Mouse (Mus musculus) embryonic fibroblast, embryonic 13.5 days (primary cell): ENCODE measurements at regions not wholly inside any gene's neighbourhood (a gene's known extent, or its start where the extent isn't known, plus 50 kb on each side); places are given as distances from the start of the nearest gene placed in this dataset.

Experiments used
- H3K27ac ChIP-seq: 2 replicates; pipeline ENCODE4 v1.5.1; 2012; ENCODE audit warnings: low read length, control low read depth, inconsistent platforms; ENCODE audit not compliant: insufficient read depth
- H3K4me1 ChIP-seq: 2 replicates; pipeline ENCODE4 v1.6.1; 2011; ENCODE audit warnings: low read length; ENCODE audit not compliant: control insufficient read depth, insufficient read depth
- H3K4me3 ChIP-seq: 2 replicates; pipeline ENCODE4 v1.5.1; 2011; ENCODE audit warnings: mild to moderate bottlenecking, control low read depth, low read length; ENCODE audit not compliant: insufficient read depth
- CTCF ChIP-seq: IDR thresholded peaks from 2 replicates; pipeline ENCODE4 v1.5.1; 2011; ENCODE audit warnings: mild to moderate bottlenecking, control low read depth, low read length, moderate library complexity, borderline replicate concordance; ENCODE audit not compliant: insufficient read depth
- POLR2A ChIP-seq: IDR thresholded peaks from 2 replicates; pipeline ENCODE4 v1.6.1; 2011; ENCODE audit warnings: low read depth, mild to moderate bottlenecking, control low read depth, low read length, moderate library complexity

DNA sequence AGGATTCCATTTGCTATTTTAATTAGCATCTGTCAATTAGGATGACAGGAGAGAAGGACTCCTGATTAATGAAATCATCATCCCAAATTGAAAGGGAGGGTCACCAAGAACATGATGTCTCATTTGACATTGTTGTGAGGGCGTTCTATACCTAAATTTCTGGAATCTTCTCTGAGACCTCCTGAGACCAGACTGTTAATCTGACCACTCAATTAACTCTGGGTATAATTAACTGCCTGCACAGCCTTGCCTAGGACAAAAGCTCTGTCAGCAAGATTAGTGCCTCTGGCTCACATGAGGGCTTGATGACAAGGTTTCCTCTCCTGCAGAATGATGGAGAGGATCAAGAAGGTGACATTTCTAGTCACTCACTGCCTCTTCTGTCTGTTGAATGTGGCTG, 113.1 kb downstream of the Icos start:
- TF ChIP-seq CTCF (no peak), POLR2A (no peak)
- H3K4me1 ChIP-seq: peaks cover under 1% of the 10 kb centered on the region; the same call in 1 of the 2 replicates
- no peak overlapping the region for H3K4me3 ChIP-seq
- H3K27ac ChIP-seq: no peak overlapping the region

DNA sequence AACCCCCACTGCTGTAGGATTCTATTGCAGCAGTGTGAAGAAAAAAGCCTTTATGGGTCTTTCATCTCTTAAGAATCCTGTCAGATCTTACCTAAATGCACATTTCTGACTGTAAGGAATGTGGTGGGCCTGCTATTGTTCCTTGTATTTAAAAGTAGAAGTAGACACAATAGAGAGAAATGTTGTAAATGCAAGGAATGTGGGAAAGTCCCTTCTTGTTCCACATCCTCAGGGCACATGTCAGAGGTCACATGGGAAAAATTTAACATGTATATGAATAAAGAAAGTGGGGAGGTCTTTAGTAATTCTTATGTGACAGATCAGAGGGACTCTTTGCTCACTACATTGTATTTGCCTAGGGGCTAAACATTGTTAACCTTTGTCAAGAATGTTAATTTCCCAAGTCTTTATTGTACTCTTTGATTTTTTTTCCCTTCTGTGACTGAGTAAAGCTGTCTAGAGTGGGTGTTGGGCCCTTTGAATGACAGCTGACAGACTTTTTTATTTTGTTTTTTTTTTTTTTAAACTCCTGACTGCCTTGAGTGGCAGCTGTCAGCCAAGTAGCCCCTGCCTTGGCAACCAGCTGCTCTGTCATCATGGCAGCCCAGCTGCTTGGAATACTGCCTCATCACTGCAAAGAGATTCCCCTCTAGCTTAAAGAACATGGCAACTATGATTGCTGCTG, 117.9 kb downstream of the Icos start:
- Histone ChIP-seq H3K4me3 (no peak overlapping the region), H3K27ac (peak overlapping the region; percentile 61; the same call in 1 of the 2 replicates)
- TF ChIP-seq CTCF (no peak), POLR2A (no peak)

DNA sequence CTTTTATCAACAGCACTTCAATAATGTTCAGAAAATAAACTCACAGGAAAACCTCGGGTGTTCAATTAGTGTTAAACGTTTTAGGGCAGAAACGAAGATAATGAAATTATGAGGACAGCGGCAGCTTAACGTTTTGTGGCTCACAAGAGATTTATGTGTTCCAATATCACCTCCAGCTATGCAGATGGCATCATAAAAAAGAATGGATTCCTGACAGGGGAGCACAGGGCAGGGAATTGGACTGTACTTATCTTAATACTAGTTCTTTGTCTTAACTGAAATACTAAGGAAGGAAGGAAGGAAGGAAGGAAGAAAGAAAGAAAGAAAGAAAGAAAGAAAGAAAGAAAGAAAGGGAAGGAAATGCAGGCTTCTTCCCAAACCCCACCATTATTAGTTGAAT, 121.6 kb downstream of the Icos start:
- no peak for TF ChIP-seq POLR2A
- no peak overlapping the region for H3K4me3 ChIP-seq
- no peak overlapping the region for H3K27ac ChIP-seq
- H3K4me1 ChIP-seq: peaks cover 10% of the 10 kb centered on the region

More for the DNA sequence above, 117.9 kb downstream of the Icos start:
- H3K4me1 ChIP-seq: peaks cover 7% of the 10 kb centered on the region

DNA sequence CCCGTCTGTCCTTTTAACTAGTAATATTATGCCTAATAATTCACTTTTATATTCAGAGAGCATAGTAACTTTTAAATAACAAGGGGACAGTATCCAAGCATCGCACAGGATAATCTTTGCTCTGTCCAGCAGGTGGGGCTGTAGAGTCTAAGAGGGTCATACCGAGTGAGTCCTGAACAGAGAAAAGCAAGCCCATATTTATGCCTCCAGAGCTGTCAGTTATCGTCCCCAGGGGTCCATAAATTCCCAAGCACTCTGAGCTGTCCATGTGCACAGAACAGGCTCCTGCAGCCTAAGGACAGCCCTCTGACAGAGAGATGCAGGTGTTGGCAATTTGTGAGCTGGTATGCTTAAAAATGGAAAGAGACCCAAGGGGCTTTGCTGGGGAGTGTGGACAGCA, 124.0 kb downstream of the Icos start:
- Histone ChIP-seq H3K4me3 (no peak overlapping the region), H3K27ac (no peak overlapping the region), H3K4me1 (peaks cover 6% of the 10 kb centered on the region)
- TF ChIP-seq POLR2A (no peak), CTCF (no peak)

DNA sequence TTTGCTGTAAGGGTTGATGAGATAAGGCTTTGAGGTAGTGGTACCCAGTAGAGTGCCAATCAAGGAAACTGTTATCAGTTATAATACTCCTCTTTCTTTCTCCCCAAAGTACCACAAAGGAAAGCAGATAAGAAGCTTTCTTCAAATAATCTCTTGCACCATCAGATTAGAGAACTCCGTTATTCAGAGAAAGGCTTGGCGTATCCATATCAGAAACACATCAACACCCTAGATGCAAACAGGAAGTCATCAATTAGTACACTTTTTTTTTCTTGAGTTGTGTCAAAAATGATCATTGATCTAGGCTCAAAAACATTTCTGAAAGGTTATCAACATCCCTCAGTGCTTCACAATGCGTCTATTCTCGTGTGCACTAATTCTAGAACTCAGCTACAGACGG, 124.6 kb downstream of the Icos start:
- H3K4me1 ChIP-seq: peaks cover 6% of the 10 kb centered on the region
- H3K27ac ChIP-seq: no peak overlapping the region
- no peak for TF ChIP-seq POLR2A
- TF ChIP-seq CTCF: no peak
- H3K4me3 ChIP-seq: no peak overlapping the region

DNA sequence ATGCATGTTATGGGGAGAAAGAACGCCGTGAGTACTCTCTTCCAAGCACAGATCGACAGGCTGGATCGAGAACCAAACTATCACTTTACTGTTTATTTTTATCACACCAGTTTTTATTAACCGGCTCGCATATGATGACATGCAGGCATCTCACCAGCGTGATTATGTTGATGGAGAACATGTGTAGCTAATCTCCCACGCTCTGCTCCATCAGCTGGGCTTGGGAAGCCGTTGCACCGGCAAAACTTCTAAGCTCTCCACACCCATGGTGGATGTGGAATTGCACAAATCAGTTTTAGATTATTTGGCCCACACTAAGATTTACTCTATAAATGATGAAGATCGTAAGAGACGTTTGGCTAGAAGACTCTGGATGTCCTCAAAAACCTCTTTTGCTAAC, 125.9 kb downstream of the Icos start:
- no peak overlapping the region for H3K4me3 ChIP-seq
- TF ChIP-seq CTCF: no peak
- no peak for TF ChIP-seq POLR2A
- peaks cover 3% of the 10 kb centered on the region; the same call in 1 of the 2 replicates for H3K4me1 ChIP-seq
- H3K27ac ChIP-seq: no peak overlapping the region

DNA sequence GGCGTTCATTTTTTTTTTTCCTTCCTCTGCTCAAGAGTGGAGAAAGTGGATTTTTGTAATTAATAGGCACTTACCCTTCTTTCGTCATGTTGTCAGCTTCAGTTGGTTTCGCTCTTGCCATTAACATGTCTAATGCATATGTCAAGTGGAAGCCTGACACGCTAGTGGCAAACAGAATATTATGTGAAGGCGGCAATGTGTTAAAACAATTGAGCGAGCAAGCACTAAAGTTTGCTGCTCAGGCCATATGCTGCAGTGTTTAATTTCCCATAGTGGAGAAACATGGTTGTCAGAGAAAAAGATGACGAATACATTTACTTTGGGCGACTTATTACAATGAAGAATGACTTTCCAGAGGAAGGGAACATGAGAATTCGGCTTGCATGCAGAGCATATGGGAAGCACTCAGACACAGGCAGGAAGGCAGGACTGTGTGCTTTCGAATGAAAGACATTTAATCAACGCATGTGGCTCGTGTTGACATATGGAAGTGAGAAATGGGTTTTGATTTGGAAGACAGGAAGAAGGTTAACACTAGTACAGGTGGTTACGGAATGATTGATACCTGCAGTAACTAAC, 134.1 kb downstream of the Icos start:
- Histone ChIP-seq H3K27ac (no peak overlapping the region), H3K4me1 (no peaks in the 10 kb centered on the region), H3K4me3 (no peak overlapping the region)
- TF ChIP-seq CTCF (no peak), POLR2A (no peak)

DNA sequence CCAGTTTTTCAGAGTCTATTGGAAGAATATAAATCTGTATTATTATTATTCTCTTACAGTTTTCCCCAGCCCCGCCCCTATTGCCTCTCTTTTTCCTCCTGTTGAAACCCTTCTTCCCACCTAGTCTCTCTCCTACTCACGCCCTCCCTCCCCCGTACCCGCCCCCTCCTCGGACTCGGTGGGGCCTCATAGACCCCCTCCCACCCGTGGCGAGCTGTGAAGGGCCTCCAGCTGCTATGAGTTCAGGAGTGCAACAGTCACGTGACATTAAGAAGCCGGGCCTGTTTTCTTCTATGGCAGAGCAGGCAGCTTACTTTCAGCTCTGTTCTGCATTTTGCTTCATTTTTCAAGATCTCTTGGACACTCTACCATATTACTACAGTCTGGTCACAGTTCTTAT, 139.8 kb downstream of the Icos start:
- Histone ChIP-seq H3K4me1 (no peaks in the 10 kb centered on the region), H3K4me3 (no peak overlapping the region), H3K27ac (no peak overlapping the region)
- TF ChIP-seq POLR2A (no peak), CTCF (no peak)

DNA sequence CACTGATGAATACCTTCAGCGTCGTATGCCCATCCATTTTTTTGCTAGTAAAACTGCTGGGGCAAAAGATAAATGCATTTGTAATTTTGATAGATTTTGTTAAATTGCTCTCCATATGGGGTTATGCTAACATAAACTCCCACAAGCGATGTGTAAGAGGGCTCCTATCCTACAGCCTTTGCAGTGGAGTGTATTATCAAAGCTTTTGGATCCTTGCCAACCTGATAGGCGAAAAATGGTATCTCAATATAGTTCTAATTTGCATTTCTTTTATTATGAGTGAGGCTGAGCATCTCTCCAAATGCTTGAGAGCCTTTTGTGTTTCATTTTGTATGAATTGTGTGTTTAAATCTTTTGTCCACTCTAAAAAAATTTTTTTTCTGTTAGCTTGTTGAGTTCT, 140.3 kb downstream of the Icos start:
- H3K4me3 ChIP-seq: no peak overlapping the region

DNA sequence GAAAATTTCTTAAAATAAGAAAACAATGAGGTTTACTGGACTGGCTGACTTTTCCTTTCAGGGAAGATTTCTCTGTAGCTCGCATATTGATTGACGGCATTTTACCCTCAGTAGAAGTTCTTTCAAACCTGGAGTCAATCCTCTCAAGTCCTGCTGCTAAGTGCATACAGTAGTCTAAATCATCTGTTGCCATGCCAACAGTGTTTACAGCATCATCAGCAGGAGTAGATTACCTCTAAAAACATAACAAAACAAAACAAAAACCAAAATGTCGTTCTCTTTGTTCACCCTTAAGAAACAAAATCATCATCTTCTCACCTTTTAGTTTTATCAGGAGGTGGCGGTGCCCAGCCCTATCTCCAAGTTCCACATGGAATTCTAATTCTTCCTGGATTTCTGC, 143.8 kb downstream of the Icos start:
- TF ChIP-seq POLR2A (no peak), CTCF (no peak)

More for the DNA sequence above, 140.3 kb downstream of the Icos start:
- Histone ChIP-seq H3K27ac (no peak overlapping the region), H3K4me1 (no peaks in the 10 kb centered on the region)
- no peak for TF ChIP-seq POLR2A
- TF ChIP-seq CTCF: no peak

More for the DNA sequence above, 143.8 kb downstream of the Icos start:
- no peak overlapping the region for H3K27ac ChIP-seq
- no peak overlapping the region for H3K4me3 ChIP-seq
- no peaks in the 10 kb centered on the region for H3K4me1 ChIP-seq
